Mouse (Mus musculus): ENCODE data around the gene Ncoa3. TPM values are rescaled to one million over a fixed set of nuclear protein-coding genes. Genes with fewer than 3 reads are reported as not detected.

The Ncoa3 gene
- polyA plus RNA-seq, 1 experiment, result 124 TPM

- Histone ChIP-seq H3K27ac (ENCODE audit: insufficient read depth, low read length) (no peak overlapping the region), H3K27me3 (ENCODE audit: control insufficient read depth, insufficient read depth, low read length, poor library complexity, severe bottlenecking) (no peaks in the 10 kb centered on the region), H3K36me3 (ENCODE audit: control insufficient read depth, insufficient read depth, low read length, poor library complexity, severe bottlenecking) (peaks cover 4% of the 10 kb centered on the region; the same call in 1 of the 2 replicates), H3K4me1 (ENCODE audit: control insufficient read depth, insufficient read depth, low read length) (no peaks in the 10 kb centered on the region), H3K9ac (ENCODE audit: low read depth, poor library complexity, severe bottlenecking) (no peak overlapping the region), H3K4me3 (ENCODE audit: low read depth, low read length) (no peak overlapping the region), H3K9me3 (replicated peaks; ENCODE audit: control insufficient read depth, insufficient read depth, low read length, poor library complexity, severe bottlenecking) (no peaks in the 10 kb centered on the region)
- TF ChIP-seq POLR2A (IDR thresholded peaks at IDR 0.05; ENCODE audit: insufficient read depth, low read length), result no peak
- no peak for TF ChIP-seq EP300 (IDR thresholded peaks at IDR 0.05; ENCODE audit: insufficient read depth, low read depth, low read length)
- no peak for TF ChIP-seq CTCF (IDR thresholded peaks at IDR 0.05; ENCODE audit: low read depth, low read length)
These were observed 108.2 kb downstream of the Ncoa3 start for GRCm38 (mm10) chr2:166100309-166101262.

- Histone ChIP-seq H3K27ac (ENCODE audit: insufficient read depth, low read length) (no peak overlapping the region), H3K4me3 (ENCODE audit: low read depth, low read length) (no peak overlapping the region), H3K27me3 (ENCODE audit: control insufficient read depth, insufficient read depth, low read length, poor library complexity, severe bottlenecking) (no peaks in the 10 kb centered on the region), H3K36me3 (ENCODE audit: control insufficient read depth, insufficient read depth, low read length, poor library complexity, severe bottlenecking) (peaks cover 4% of the 10 kb centered on the region; the same call in 1 of the 2 replicates), H3K9ac (ENCODE audit: low read depth, poor library complexity, severe bottlenecking) (no peak overlapping the region), H3K4me1 (ENCODE audit: control insufficient read depth, insufficient read depth, low read length) (no peaks in the 10 kb centered on the region), H3K9me3 (replicated peaks; ENCODE audit: control insufficient read depth, insufficient read depth, low read length, poor library complexity, severe bottlenecking) (no peaks in the 10 kb centered on the region)
- TF ChIP-seq POLR2A (IDR thresholded peaks at IDR 0.05; ENCODE audit: insufficient read depth, low read length), result no peak
- TF ChIP-seq CTCF (IDR thresholded peaks at IDR 0.05; ENCODE audit: low read depth, low read length), result no peak
- no peak for TF ChIP-seq EP300 (IDR thresholded peaks at IDR 0.05; ENCODE audit: insufficient read depth, low read depth, low read length)
These were observed 110.5 kb downstream of the Ncoa3 start for GRCm38 (mm10) chr2:166102893-166103292.

GRCm38 (mm10) chr2:166105911-166106310, 113.5 kb downstream of the Ncoa3 start:
- no peaks in the 10 kb centered on the region for H3K4me1 ChIP-seq (ENCODE audit: control insufficient read depth, insufficient read depth, low read length)
- H3K27ac ChIP-seq (ENCODE audit: insufficient read depth, low read length), result no peak overlapping the region
- no peaks in the 10 kb centered on the region for H3K27me3 ChIP-seq (ENCODE audit: control insufficient read depth, insufficient read depth, low read length, poor library complexity, severe bottlenecking)
- TF ChIP-seq POLR2A (IDR thresholded peaks at IDR 0.05; ENCODE audit: insufficient read depth, low read length) (no peak), EP300 (IDR thresholded peaks at IDR 0.05; ENCODE audit: insufficient read depth, low read depth, low read length) (no peak), CTCF (IDR thresholded peaks at IDR 0.05; ENCODE audit: low read depth, low read length) (no peak)
- H3K4me3 ChIP-seq (ENCODE audit: low read depth, low read length), result no peak overlapping the region
- H3K9ac ChIP-seq (ENCODE audit: low read depth, poor library complexity, severe bottlenecking), result no peak overlapping the region
- H3K36me3 ChIP-seq (ENCODE audit: control insufficient read depth, insufficient read depth, low read length, poor library complexity, severe bottlenecking), result peaks cover 4% of the 10 kb centered on the region; the same call in 1 of the 2 replicates
- H3K9me3 ChIP-seq (replicated peaks; ENCODE audit: control insufficient read depth, insufficient read depth, low read length, poor library complexity, severe bottlenecking), result no peaks in the 10 kb centered on the region

GRCm38 (mm10) chr2:166106631-166107030, 114.2 kb downstream of the Ncoa3 start:
- Histone ChIP-seq H3K27me3 (ENCODE audit: control insufficient read depth, insufficient read depth, low read length, poor library complexity, severe bottlenecking) (no peaks in the 10 kb centered on the region), H3K9me3 (replicated peaks; ENCODE audit: control insufficient read depth, insufficient read depth, low read length, poor library complexity, severe bottlenecking) (no peaks in the 10 kb centered on the region), H3K4me1 (ENCODE audit: control insufficient read depth, insufficient read depth, low read length) (no peaks in the 10 kb centered on the region), H3K27ac (ENCODE audit: insufficient read depth, low read length) (no peak overlapping the region), H3K36me3 (ENCODE audit: control insufficient read depth, insufficient read depth, low read length, poor library complexity, severe bottlenecking) (peaks cover 4% of the 10 kb centered on the region; the same call in 1 of the 2 replicates), H3K9ac (ENCODE audit: low read depth, poor library complexity, severe bottlenecking) (no peak overlapping the region), H3K4me3 (ENCODE audit: low read depth, low read length) (no peak overlapping the region)
- TF ChIP-seq EP300 (IDR thresholded peaks at IDR 0.05; ENCODE audit: insufficient read depth, low read depth, low read length), result no peak
- TF ChIP-seq CTCF (IDR thresholded peaks at IDR 0.05; ENCODE audit: low read depth, low read length), result no peak
- TF ChIP-seq POLR2A (IDR thresholded peaks at IDR 0.05; ENCODE audit: insufficient read depth, low read length), result no peak

GRCm38 (mm10) chr2:166107911-166108310, 115.5 kb downstream of the Ncoa3 start:
- H3K36me3 ChIP-seq (ENCODE audit: control insufficient read depth, insufficient read depth, low read length, poor library complexity, severe bottlenecking), result peaks cover 4% of the 10 kb centered on the region; the same call in 1 of the 2 replicates
- no peaks in the 10 kb centered on the region for H3K9me3 ChIP-seq (replicated peaks; ENCODE audit: control insufficient read depth, insufficient read depth, low read length, poor library complexity, severe bottlenecking)
- no peaks in the 10 kb centered on the region for H3K27me3 ChIP-seq (ENCODE audit: control insufficient read depth, insufficient read depth, low read length, poor library complexity, severe bottlenecking)
- peaks cover 3% of the 10 kb centered on the region for H3K4me1 ChIP-seq (ENCODE audit: control insufficient read depth, insufficient read depth, low read length)
- no peak overlapping the region for H3K9ac ChIP-seq (ENCODE audit: low read depth, poor library complexity, severe bottlenecking)
- H3K27ac ChIP-seq (ENCODE audit: insufficient read depth, low read length), result no peak overlapping the region
- no peak overlapping the region for H3K4me3 ChIP-seq (ENCODE audit: low read depth, low read length)
- TF ChIP-seq CTCF (IDR thresholded peaks at IDR 0.05; ENCODE audit: low read depth, low read length) (no peak), EP300 (IDR thresholded peaks at IDR 0.05; ENCODE audit: insufficient read depth, low read depth, low read length) (no peak), POLR2A (IDR thresholded peaks at IDR 0.05; ENCODE audit: insufficient read depth, low read length) (no peak)

GRCm38 (mm10) chr2:166108326-166108725, 115.9 kb downstream of the Ncoa3 start:
- H3K4me3 ChIP-seq (ENCODE audit: low read depth, low read length), result no peak overlapping the region
- peaks cover 3% of the 10 kb centered on the region for H3K4me1 ChIP-seq (ENCODE audit: control insufficient read depth, insufficient read depth, low read length)
- no peaks in the 10 kb centered on the region for H3K9me3 ChIP-seq (replicated peaks; ENCODE audit: control insufficient read depth, insufficient read depth, low read length, poor library complexity, severe bottlenecking)
- no peak overlapping the region for H3K9ac ChIP-seq (ENCODE audit: low read depth, poor library complexity, severe bottlenecking)
- no peak for TF ChIP-seq EP300 (IDR thresholded peaks at IDR 0.05; ENCODE audit: insufficient read depth, low read depth, low read length)
- peak; percentile 72 for TF ChIP-seq CTCF (IDR thresholded peaks at IDR 0.05; ENCODE audit: low read depth, low read length)
- TF ChIP-seq POLR2A (IDR thresholded peaks at IDR 0.05; ENCODE audit: insufficient read depth, low read length), result no peak
- no peak overlapping the region for H3K27ac ChIP-seq (ENCODE audit: insufficient read depth, low read length)
- H3K36me3 ChIP-seq (ENCODE audit: control insufficient read depth, insufficient read depth, low read length, poor library complexity, severe bottlenecking), result peaks cover 4% of the 10 kb centered on the region; the same call in 1 of the 2 replicates
- no peaks in the 10 kb centered on the region for H3K27me3 ChIP-seq (ENCODE audit: control insufficient read depth, insufficient read depth, low read length, poor library complexity, severe bottlenecking)

Data from ES-Bruce4 (cell line).